Mouse (Mus musculus) midbrain, embryonic 15.5 days (tissue): ENCODE measurements around the gene Flvcr2. TPM values are rescaled to one million over a fixed set of nuclear protein-coding genes. Genes with fewer than 3 reads are reported as not detected.

Experiments used
- ATAC-seq: fragments of 200-750 bp; cut with Nextera tagmentation; replicated peaks from 2 replicates; pipeline ENCODE4 v1.8.0; 2017; ENCODE audit warnings: moderate TSS enrichment
- H3K27ac ChIP-seq: fragments of 300-500 bp; sonication (generic); 2 replicates; pipeline ENCODE4 v1.5.1; 2015; ENCODE audit warnings: mild to moderate bottlenecking, inconsistent platforms
- H3K27me3 ChIP-seq: fragments of 300-500 bp; sonication (generic); replicated peaks from 2 replicates; pipeline ENCODE4 v1.6.1; 2015; ENCODE audit warnings: inconsistent platforms
- H3K36me3 ChIP-seq: fragments of 300-500 bp; sonication (generic); replicated peaks from 2 replicates; pipeline ENCODE4 v1.6.1; 2015; ENCODE audit warnings: inconsistent platforms
- H3K4me1 ChIP-seq: fragments of 300-500 bp; sonication (generic); 2 replicates; pipeline ENCODE4 v1.6.1; 2015; ENCODE audit warnings: inconsistent platforms
- H3K4me2 ChIP-seq: fragments of 300-500 bp; sonication (generic); 2 replicates; pipeline ENCODE4 v1.6.1; 2015; ENCODE audit warnings: inconsistent platforms, mild to moderate bottlenecking, moderate library complexity
- H3K4me3 ChIP-seq: fragments of 300-500 bp; sonication (generic); 2 replicates; pipeline ENCODE4 v1.5.1; 2015; ENCODE audit warnings: mild to moderate bottlenecking, inconsistent platforms
- H3K9ac ChIP-seq: fragments of 300-500 bp; sonication (generic); 2 replicates; pipeline ENCODE4 v1.6.1; 2015; ENCODE audit warnings: mild to moderate bottlenecking, inconsistent platforms
- H3K9me3 ChIP-seq: fragments of 300-500 bp; sonication (generic); 2 replicates; pipeline ENCODE4 v1.6.1; 2016; ENCODE audit warnings: inconsistent platforms
- WGBS: fragments of 180-500 bp; shearing (Covaris S2); methylation state at CpG from one replicate; pipeline ENCODE4 v1.1.7; 2015; ENCODE audit warnings: mixed read lengths; 5-methylcytosine and 5-hydroxymethylcytosine counted together
- microRNA-seq: library from miRNA; unstranded; fragments of <30 nt; microRNA quantifications from one replicate; pipeline ENCODE4, GENCODE M21; 2016
- polyA plus RNA-seq: library from polyadenylated mRNA; unstranded; fragments of >200 nt; fragmentation: Nextera tagmentation; extraction: Ambion mirVana; gene quantifications from 2 replicates; pipeline ENCODE4 v1.2.1, GENCODE M21; 2015

Gene Flvcr2
- polyA plus RNA-seq, 1 experiment from 2014 or later = 5.7 TPM

- ATAC-seq = no peak
- WGBS = 84% methylated on average over 7 of the region's 7 CpGs
- no peak overlapping the region for H3K4me3 ChIP-seq
- peaks cover 5% of the 10 kb centered on the region; the same call in 1 of the 2 replicates for H3K36me3 ChIP-seq
- no peaks in the 10 kb centered on the region for H3K9me3 ChIP-seq
- H3K27ac ChIP-seq = no peak overlapping the region
- no peaks in the 10 kb centered on the region for H3K4me1 ChIP-seq
- H3K9ac ChIP-seq = no peak overlapping the region
- no peak overlapping the region for H3K4me2 ChIP-seq
- H3K27me3 ChIP-seq = no peaks in the 10 kb centered on the region
Observed at GRCm38 (mm10) chr12:85848164-85848958, 102.0 kb downstream of the Flvcr2 start.

GRCm38 (mm10) chr12:85850661-85851060, 104.3 kb downstream of the Flvcr2 start:
- WGBS = 94% methylated on average over 8 of the region's 8 CpGs
- no peak overlapping the region for H3K4me2 ChIP-seq

DNA sequence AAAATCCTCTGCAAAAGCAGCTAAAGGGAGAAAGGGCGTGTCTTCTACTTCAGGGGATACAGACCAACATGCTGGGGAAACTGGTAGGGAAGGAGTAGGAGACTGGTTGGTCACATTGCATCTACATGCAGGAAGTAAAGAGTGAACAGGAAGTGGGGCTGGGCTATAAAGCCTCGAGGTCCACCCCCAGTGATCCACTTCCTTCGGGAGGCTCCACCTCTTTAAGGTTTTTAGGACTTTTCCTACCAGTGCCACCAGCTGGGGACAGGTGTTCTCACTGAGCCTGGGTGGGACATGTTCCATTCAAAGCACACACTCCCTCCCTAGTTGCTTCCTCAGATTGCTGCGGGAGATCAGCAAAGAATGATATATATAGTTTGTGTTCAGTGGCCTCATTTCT, 107.5 kb downstream of the Flvcr2 start:
- Histone ChIP-seq H3K9ac (no peak overlapping the region), H3K9me3 (no peaks in the 10 kb centered on the region), H3K4me1 (no peaks in the 10 kb centered on the region), H3K27ac (no peak overlapping the region), H3K4me2 (no peak overlapping the region), H3K27me3 (no peaks in the 10 kb centered on the region), H3K4me3 (no peak overlapping the region), H3K36me3 (no peaks in the 10 kb centered on the region; the same call in 1 of the 2 replicates)
- no peak for ATAC-seq
- WGBS = 92% methylated on average over 4 of the region's 4 CpGs

More at GRCm38 (mm10) chr12:85850661-85851060, 104.3 kb downstream of the Flvcr2 start:
- no peak for ATAC-seq
- H3K9me3 ChIP-seq = no peaks in the 10 kb centered on the region
- H3K27me3 ChIP-seq = no peaks in the 10 kb centered on the region
- H3K9ac ChIP-seq = no peak overlapping the region
- H3K4me1 ChIP-seq = no peaks in the 10 kb centered on the region
- H3K27ac ChIP-seq = no peak overlapping the region
- no peak overlapping the region for H3K4me3 ChIP-seq
- no peaks in the 10 kb centered on the region; the same call in 1 of the 2 replicates for H3K36me3 ChIP-seq

GRCm38 (mm10) chr12:85854271-85854670, 107.9 kb downstream of the Flvcr2 start:
- no peak for ATAC-seq
- Histone ChIP-seq H3K9me3 (no peaks in the 10 kb centered on the region), H3K27ac (no peak overlapping the region), H3K4me3 (no peak overlapping the region), H3K4me1 (no peaks in the 10 kb centered on the region), H3K9ac (no peak overlapping the region), H3K4me2 (no peak overlapping the region), H3K36me3 (no peaks in the 10 kb centered on the region; the same call in 1 of the 2 replicates), H3K27me3 (no peaks in the 10 kb centered on the region)
- WGBS = 81% methylated on average over 1 of the region's 1 CpGs

GRCm38 (mm10) chr12:85857300-85857699, 111.0 kb downstream of the Flvcr2 start:
- ATAC-seq = no peak
- H3K27me3 ChIP-seq = no peaks in the 10 kb centered on the region
- 89% methylated on average over 7 of the region's 7 CpGs for WGBS
- peaks cover 5% of the 10 kb centered on the region; the same call in 1 of the 2 replicates for H3K4me1 ChIP-seq
- H3K36me3 ChIP-seq = no peaks in the 10 kb centered on the region
- H3K4me2 ChIP-seq = no peak overlapping the region
- no peak overlapping the region for H3K9ac ChIP-seq
- no peak overlapping the region for H3K27ac ChIP-seq
- no peaks in the 10 kb centered on the region for H3K9me3 ChIP-seq
- H3K4me3 ChIP-seq = no peak overlapping the region

DNA sequence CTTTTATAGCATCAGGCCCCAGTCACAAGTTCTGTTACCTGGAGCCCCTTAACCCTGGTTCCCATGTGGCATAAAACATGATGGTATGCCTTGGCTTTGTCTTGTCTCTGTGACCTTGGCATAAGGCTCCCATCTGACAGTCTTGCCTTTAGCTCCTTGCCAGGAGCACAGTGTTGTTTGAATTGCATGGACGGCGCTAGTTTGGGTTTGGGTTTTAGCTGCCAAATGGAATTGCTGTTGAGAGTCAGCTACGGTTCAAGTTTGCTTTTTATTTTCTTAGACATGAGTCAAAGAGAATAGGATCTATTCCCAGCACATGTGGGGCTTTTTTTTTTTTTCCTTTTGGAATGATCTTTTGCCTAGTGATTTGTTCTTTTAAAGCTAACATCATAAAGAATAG, 112.8 kb downstream of the Flvcr2 start:
- H3K9me3 ChIP-seq = no peaks in the 10 kb centered on the region
- H3K27ac ChIP-seq = no peak overlapping the region
- H3K4me2 ChIP-seq = no peak overlapping the region
- H3K36me3 ChIP-seq = no peaks in the 10 kb centered on the region
- peaks cover 9% of the 10 kb centered on the region for H3K4me1 ChIP-seq
- no peak overlapping the region for H3K9ac ChIP-seq
- no peak for ATAC-seq
- WGBS = 73% methylated on average over 3 of the region's 3 CpGs
- H3K27me3 ChIP-seq = no peaks in the 10 kb centered on the region
- no peak overlapping the region for H3K4me3 ChIP-seq

- Histone ChIP-seq H3K36me3 (no peaks in the 10 kb centered on the region), H3K9ac (no peak overlapping the region), H3K4me3 (no peak overlapping the region), H3K4me2 (no peak overlapping the region), H3K27ac (no peak overlapping the region), H3K27me3 (no peaks in the 10 kb centered on the region), H3K9me3 (no peaks in the 10 kb centered on the region), H3K4me1 (peaks cover 9% of the 10 kb centered on the region)
- no peak for ATAC-seq
- 48% methylated on average over 3 of the region's 3 CpGs for WGBS
Observed at GRCm38 (mm10) chr12:85859511-85860189, 113.3 kb downstream of the Flvcr2 start.

GRCm38 (mm10) chr12:85862514-85862913, 116.2 kb downstream of the Flvcr2 start:
- ATAC-seq = no peak
- Histone ChIP-seq H3K9me3 (no peaks in the 10 kb centered on the region), H3K27ac (no peak overlapping the region), H3K27me3 (no peaks in the 10 kb centered on the region), H3K9ac (no peak overlapping the region), H3K4me3 (no peak overlapping the region), H3K4me2 (no peak overlapping the region), H3K36me3 (no peaks in the 10 kb centered on the region), H3K4me1 (peaks cover 9% of the 10 kb centered on the region)
- 36% methylated on average over 2 of the region's 2 CpGs for WGBS

Small RNA genes lying within 50 kb of the gene (microRNA-seq; reads per million reads assigned to microRNA genes)
- gene Gm47285 = not detected

Other genes with a start within 250 kb of the Flvcr2 start
- 0.83 and 0.92 TPM in 2 replicates for gene Jdp2, start 147.5 kb upstream of the Flvcr2 start, polyA plus RNA-seq
- 1.1 and 1.5 TPM in 2 replicates for gene Batf, start 59.9 kb upstream of the Flvcr2 start, polyA plus RNA-seq
- gene Erg28, start 78.0 kb downstream of the Flvcr2 start, polyA plus RNA-seq = 104 TPM in 2 replicates
- gene Ttll5, start 78.1 kb downstream of the Flvcr2 start, polyA plus RNA-seq = 12.1 and 13.7 TPM in 2 replicates